Mouse (Mus musculus): Measurements from ENCODE around the gene Ang2. TPM values are rescaled to one million over a fixed set of nuclear protein-coding genes. Genes with fewer than 3 reads are reported as not detected.
A peak's percentile ranks its signal among the peaks of the same experiment; 100 is the strongest.
"Not testable (repeated sequence)": the region's sequence is repeated elsewhere in the genome, so short reads cannot be mapped to it uniquely, and the experiment has no call there.

Gene Ang2
- not detected for total RNA-seq (2021)
- long read RNA-seq = 0 reads

DNA sequence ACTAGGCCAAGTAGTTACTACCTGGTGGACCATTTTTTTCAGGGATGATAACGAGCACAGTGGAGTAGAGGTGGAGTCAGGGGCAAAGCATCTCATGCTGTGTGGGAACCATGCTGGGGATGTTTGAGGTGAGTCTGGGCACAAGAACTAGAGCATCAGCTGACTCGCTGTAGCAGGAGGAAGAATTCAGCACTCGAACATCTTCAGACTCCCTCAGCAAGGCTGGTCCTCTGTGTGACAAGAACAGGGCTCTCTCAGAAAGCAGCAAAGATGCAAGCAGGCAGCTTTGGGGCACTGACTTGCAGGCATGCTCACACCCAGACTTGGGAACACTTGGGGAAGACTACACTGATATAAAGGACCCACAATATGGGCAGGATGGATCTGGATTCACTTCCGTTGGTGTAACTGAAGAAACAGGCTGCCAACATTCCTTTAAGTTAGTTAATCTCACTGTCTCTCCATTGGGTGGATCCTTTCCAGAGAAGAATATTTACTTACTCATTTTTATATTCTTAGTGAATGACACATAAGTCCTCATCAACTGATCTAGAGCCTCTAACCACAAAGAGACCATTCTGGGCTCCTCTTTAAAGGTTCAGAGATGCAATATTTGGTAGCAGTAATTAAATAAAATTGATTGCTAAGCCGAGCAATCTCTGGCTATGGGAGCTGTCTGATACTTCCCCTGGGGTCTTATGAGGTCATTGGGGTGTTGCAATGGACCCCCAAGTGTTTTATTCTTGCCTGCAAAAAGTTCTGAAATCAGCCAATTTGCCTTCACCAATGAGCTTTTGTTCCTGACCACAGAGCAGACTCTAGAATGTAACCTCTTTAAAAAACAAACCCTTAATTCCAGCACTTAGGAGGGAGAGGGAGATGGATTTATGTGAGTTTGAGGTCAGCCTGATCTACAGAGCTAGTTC is at the start of gene Ang2:
Ang2 (minus strand) TSS at position 51 of the 926 bp plus-strand sequence.
- no peak for DNase-seq (ENCODE audit: low spot score in 2 of 2)

DNA sequence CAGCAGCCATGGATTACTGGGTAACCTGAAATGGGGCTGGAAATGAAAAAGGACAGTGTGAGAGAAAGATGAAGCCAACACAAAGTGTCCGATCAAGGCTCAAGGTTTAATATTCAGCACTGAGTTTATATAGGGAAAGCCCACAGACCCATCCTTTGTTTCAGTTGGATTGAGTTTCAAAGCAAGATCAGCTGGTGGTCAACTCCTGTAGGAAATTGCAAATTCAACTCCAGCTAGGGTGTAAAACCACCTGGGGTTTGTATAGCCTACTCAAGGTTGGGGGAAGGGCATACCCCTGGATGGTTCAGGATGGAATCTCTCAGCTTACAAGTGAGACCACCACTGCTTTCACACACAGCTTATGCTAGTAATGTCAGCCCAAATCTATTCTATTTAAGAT is 48.8 kb upstream of the Ang2 start:
- DNase-seq (ENCODE audit: low spot score in 2 of 2) = no peak

DNA sequence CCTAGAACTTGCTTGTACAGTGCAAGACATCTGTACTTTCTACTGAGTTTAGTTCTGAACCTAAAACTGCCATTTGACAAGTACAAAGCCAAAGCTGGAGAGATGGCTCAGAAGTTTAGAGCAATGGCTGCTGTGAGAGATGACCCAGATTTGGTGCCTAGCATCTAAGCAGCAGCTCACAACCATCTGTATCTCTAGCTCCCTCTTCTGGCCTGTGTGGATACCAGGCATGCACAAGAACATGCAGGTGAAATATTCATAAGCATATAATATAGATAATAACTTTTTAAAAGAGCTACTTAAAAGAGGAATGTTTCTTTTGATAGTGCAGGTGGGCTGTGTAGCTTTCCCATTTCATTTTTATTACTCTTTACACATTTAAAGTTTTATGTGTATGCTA is 42.0 kb upstream of the Ang2 start:
- peak; percentile 34 to 61 for DNase-seq (ENCODE audit: low spot score in 2 of 2)

DNA sequence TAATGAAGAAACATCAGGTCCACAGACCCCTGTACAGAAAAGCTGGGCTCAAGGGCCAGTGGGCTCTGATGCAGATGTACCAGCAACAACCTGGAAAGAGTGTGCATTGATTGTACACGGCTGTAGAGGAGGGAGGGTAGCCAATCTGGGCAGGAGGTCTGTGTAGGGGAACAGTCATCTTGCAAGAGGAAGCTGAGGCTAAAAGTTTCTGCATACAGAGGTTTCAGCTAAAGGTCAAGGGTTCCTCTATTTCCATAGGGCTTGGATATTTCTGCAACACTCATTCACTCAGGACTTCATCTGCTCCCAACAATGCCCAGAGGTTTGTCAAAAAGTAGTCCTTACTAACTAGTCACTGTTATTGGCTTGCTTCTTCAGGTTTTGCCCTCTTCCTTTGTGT is 38.5 kb upstream of the Ang2 start:
- not testable (repeated sequence) for DNase-seq (ENCODE audit: low spot score in 2 of 2)

DNA sequence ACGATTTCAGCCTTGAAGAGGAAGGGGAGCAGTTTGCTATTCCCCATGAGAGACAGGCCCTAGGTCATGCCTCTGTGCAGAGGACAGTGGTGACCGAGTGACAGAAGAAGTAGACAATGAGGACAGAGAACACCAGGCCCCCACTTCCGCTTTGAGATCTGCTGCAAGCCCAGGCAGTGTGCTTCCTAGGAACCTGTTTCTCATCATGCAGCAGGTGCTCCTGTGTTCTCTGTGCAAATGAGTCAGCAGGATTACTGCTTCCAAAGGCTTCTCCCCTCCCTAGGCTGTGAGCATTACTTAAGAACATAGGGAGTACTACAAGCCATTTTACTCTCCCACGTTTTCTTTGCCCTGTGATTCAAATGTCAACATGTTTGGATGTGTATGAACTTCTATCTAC is 30.7 kb upstream of the Ang2 start:
- not testable (repeated sequence) for DNase-seq (ENCODE audit: low spot score in 2 of 2)

DNA sequence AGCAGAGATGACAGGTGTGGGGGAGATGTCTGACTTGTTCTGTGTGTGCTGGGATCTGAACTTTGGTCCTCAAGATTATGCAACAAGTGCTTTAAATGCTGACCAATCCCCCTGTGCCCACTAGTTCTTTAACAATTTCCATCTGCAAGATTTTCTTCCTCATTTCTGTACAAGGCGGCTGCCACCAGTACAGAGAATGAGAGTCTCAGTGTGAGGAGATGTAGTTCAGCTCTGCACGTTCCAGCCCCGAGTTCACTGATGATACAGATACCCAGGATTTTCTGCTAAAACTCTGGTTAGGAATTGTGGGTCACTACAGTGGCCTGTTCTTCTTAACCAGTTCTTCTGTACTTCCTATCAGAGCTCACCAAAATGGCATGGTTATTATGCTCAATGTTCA is 21.1 kb upstream of the Ang2 start:
- not testable (repeated sequence) for DNase-seq (ENCODE audit: low spot score in 2 of 2)

DNA sequence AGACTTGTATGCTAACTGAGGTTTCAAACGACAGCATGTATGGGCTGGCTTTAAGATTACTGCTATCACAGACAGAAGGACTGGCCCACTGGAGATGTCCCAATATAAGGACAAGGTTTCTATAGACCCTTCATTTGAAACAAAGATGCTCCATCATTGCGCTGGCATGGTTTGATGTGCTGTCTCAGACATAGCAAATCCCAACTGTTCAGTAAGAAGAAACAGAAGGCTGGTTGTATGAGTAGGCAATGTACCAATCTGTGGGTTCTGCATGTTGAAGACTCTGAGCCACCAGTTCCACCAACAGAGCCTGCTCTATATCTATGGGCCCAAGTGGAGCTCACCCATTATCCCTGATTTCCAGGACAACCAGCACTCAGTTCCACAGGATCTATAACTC is 4.2 kb upstream of the Ang2 start, which contains the start of gene Ear14:
Ear14 (plus strand) TSS at position 277 of the 400 bp plus-strand sequence.
- DNase-seq (ENCODE audit: low spot score in 2 of 2) = peak in 1 of 2 experiments; percentile 17

DNA sequence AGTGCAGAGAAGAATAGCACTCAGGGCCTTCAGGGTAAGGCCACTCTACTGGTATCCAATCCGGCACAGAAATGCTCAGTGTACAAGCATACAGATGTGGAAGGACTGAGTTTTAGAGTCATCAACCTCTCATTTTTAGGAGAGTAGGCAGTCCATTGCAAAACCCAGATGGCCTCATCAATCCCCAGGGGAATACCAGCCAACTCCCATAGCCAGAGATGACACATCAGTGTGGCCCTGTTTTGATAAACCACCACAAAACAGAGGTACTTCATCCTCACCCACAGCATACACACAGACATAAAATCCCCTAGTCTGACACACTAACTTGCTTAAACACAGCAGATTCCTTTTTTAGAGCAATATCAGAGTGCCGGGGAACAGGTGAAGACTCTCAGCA is 1.5 kb upstream of the Ang2 start:
- DNase-seq (ENCODE audit: low spot score in 2 of 2) = no peak

DNA sequence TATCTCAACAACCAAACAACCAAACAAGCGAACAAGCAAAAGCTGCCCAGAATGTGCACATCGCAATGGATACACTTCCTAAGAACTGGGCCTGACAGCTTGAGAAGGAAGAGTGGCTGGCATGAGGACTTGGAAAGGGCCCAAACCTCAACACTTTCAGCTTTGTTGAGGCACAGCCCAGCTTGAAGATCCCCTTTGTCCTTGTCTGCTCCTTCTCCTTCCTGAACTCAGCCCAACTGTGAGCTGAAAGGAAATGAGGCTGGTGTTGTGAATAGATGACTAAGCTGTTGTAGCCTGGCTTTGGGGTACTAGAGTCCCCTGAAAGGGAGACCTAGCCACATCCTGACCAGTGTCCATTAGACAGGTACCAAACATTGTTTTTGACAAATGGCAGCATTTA is 1.1 kb upstream of the Ang2 start:
- DNase-seq (ENCODE audit: low spot score in 2 of 2) = peak; percentile 17 to 44

DNA sequence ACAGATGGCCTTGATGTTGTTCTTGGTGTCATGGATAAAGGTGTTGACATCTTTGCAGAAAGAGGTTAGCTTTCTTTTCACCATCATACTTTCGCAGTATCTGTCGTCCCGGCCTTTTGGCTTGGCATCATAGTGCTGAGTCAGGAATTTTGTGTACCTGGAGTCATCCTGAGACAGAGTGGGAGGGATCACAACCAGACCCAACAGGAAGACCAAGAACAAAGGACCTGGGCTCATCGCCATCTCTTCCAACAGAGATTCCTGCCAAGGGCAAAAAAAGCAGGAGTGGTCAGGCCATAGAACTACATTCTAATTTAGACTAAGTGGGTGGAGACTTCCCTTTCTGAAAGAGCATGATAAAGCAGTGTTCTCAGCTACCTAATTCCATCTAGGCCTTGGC is 3.3 kb downstream of the Ang2 start:
- DNase-seq (ENCODE audit: low spot score in 2 of 2) = no peak

DNA sequence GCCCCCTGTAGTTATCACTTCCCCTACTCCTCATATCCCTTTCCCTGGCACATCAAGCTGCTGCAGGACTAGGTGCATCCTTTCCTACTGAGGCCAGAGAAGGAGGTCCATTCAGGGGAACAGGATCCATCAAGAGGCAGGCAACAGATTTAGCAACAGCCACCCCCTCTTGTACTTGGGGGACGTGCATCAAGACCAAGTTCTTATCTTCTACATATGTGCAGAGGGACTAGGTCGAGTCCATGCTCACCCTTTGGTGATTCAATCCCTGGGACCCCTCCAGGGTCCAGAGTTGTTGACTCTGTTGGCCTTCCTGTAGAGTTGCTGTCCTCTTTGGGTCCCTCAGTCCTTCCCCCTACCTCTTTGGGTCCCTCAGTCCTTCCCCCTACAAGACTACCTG is 17.9 kb downstream of the Ang2 start:
- DNase-seq (ENCODE audit: low spot score in 2 of 2) = not testable (repeated sequence)

DNA sequence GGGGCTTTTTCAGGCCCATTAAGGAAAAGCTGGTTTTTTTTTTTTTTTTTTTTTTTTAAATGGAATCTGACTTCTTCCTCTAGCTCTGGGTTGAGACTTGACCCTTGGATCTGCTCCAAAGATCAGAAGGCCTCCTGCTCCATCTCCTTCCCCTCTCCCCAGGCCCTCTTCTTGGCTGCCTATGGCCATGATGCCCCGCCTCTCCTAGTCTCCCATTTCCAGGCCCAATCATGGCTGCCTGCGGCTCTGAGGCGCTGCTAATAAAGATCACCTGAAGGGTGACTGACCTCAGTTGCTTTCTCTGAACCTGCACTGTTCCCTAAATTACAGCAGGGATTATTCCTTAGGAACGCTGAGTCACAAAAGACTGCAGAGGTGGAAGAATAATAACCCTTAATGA is 25.1 kb downstream of the Ang2 start:
- DNase-seq (ENCODE audit: low spot score in 2 of 2) = no peak

DNA sequence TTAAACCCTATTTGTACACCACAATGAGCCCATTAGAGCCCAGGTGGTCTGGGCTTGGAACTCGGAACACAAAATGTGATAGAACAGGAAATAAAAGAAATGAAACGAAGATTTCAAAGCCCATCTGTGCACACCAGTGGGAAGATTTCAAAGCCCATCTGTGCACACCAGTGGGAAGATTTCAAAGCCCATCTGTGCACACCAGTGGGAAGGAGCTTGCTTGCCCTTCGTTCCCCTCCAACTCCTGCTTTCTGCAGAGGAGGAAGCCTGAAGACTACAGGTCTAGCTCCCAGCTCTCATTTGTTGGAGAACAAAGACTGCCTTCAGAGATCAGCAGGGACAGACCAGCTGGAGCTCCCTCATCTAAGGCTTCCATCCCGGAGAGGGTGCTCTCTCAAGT is 26.0 kb downstream of the Ang2 start:
- peak; percentile 19 to 30 for DNase-seq (ENCODE audit: low spot score in 2 of 2)

DNA sequence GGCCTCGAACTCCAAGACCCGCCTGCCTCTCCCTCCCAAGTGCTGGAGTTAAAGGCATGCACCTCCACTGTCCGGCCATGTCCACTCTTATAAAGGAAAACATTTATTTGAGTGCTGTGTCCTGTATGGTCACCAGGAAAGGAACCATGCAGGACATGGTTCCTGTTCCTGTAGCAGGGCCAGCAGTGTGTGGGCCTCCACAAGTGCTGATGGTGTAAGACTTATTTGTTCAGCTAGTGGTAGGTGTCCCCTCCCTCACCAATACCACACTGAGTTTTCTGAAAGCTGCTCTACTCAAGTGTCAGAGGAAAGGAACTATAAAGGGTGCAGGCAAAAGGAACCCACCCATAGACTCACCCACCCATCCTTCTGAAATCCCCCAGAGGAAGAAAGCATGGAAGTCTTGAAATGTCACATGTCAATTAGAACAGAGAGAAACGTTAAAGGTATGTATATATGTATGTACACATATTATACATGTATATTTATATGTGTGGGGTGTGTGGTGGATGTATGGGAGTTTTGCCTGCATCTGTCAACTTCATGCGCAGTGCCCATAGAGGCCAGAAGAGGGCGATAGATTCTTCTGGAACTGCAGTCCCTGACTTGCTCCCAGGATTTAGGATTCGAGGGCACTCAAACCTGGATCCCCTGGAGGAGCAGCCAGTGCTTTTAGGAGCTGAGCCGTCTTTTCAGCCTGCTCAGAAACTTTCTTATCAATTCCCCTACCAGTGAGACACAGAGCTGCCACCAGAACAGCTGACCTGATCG is 26.7 kb downstream of the Ang2 start:
- peak; percentile 31 to 47 for DNase-seq (ENCODE audit: low spot score in 2 of 2)

DNA sequence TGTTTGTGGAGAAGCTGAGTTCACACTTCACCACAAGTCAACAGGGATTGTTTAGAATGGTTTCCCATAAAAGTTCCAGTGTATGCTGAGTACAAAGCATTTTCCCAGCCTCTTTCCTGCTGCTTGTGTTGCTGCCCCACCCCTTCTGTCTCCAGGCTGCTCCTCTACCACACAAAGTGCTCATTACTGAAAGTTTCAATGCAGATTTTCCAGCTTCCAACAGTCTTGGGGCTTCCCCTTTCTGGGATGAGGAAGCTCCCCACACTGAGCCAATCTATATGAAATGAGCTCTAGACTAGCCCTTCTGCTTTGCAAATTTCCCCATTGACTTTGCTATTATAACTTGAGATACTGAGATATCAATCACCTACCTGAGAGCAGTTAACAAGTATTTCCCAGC is 32.9 kb downstream of the Ang2 start:
- DNase-seq (ENCODE audit: low spot score in 2 of 2) = no peak

DNA sequence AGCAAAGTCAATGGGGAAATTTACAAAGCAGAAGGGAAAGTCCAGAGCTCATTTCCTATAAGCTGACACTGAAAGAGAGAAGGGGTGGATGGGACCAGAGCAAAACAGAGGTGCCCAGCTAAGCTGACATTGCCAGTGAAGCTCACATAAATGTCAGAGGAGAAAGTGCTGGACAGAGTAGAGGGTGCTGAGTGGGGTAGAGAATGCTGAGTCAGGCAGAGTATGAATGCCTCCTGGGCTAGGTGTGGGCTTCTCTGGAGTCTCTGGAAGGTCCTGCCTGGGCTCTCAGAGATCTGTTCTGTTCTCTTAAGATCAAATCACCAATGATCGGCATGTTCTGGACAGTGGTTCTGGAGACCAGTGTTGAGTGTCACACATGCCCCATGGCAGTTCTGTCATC is 33.5 kb downstream of the Ang2 start:
- no peak for DNase-seq (ENCODE audit: low spot score in 2 of 2)

DNA sequence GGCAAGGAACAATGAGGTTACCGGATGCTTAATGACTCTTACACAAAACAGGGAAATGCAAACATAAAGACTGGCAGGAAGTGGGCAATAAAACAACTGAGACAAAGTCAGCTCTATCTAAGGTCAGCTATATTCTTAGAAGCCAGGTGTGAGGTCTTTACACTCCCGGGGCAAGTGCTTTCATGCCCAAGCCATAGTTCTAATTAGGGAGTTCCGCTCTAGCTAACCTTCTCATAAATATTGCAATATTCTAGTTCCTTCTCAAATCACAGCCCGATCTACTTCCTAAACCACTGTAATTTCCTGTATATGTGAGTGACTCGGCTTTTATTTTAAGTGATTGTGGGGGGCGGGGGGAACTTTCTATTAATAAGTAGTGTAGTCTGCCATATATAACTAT is 35.6 kb downstream of the Ang2 start:
- not testable (repeated sequence) for DNase-seq (ENCODE audit: low spot score in 2 of 2)

DNA sequence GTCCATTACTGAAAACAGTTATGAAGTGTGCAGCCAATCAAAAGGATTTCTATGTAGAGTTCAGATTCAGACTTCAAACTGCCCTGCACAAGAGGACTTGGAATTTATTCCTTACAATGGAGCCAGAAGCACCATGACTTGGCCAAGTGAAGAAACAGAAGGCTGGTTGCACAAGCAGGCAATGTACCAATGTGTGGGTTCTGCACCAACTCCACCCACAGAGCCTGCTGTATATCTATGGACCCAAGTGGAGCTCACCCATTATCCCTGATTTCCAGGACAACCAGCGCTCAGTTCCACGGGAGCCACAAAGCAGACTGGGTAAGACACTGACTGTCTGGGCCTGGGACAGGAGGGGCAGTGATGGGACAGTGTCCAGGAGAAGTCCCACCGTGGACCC is 37.0 kb downstream of the Ang2 start, which contains the start of gene Rnase2b:
Rnase2b (plus strand) TSS at position 285 of the 400 bp plus-strand sequence.
- DNase-seq (ENCODE audit: low spot score in 2 of 2) = not testable (repeated sequence)

DNA sequence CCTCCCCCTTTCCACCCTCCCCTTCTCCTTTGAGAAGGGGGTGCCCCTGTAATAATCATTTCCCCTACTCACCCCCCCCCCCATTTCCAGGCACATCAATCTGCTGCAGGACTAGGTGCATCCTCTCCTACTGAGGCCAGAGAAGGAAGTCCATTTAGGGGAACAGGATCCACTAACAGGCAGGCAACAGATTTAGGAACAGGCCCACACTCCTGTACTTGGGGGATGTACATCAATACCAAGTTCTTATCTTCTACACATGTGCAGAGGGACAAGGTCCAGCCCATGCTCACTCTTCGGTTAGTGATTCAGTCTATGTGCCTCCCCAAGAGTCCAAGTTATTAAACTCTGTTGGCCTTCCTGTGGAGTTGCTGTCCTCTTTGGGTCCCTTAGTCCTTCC is 41.9 kb downstream of the Ang2 start:
- no peak for DNase-seq (ENCODE audit: low spot score in 2 of 2)

DNA sequence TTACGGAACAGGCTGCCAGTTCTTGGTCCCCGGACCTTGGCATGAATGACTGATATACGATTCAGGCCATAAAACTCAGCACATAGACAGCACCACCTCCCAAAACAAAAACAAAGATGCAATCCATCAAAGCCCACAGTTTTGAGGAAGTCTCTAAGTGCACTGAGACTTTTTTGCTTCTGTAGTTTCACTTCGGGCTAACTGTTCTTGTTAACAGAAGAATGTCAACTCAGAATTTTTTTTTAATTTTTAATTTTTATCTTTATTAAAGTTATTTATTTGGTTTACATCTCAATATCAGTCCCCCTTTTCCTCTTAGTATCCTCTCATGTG is 42.2 kb downstream of the Ang2 start:
- DNase-seq (ENCODE audit: low spot score in 2 of 2) = no peak

DNA sequence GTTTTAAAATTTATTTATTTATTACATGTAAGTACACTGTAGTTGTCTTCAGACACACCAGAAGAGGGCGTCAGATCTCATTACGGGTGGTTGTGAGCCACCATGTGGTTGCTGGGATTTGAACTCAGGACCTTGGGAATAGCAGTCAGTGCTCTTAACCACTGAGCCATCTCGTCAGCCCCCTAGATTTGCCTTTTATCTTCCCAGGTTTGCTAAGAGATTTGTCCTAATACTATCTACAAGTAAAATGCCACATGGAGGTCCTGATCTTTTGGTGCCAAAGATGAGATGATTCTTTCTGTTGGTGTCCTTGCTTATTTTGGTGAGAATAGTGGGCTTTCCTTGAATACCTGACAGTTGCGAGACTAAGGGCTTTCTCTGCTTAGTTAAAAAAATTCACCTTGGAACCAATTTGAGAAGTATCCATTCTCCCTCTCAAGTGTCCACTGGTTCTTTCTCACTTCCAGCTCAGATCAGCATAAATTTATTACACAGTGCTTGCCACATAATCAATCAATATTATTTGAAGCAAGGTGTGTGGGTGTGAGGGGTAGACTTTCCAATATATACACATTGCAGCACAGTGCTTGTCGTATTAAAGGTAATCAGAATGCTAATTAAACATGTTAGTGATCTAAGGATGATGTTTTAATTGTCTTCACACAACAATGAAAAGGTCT is 42.8 kb downstream of the Ang2 start:
- no peak for DNase-seq (ENCODE audit: low spot score in 2 of 2)

Data from layer of hippocampus, postnatal 10 days (tissue).